Mouse (Mus musculus) limb, embryonic 12.5 days (tissue): ENCODE data around the gene Phlda3. TPM values are rescaled to one million over a fixed set of nuclear protein-coding genes. Genes with fewer than 3 reads are reported as not detected.

Experiments used
- ATAC-seq: fragments of 200-750 bp; cut with Nextera tagmentation; 2 replicates; pipeline ENCODE4 v1.8.0; 2017; ENCODE audit warnings: low read depth, moderate TSS enrichment; ENCODE audit not compliant: insufficient number of reproducible peaks, insufficient read depth, low FRiP score, low TSS enrichment
- H3K27ac ChIP-seq: fragments of 300-500 bp; sonication (generic); 2 replicates; pipeline ENCODE4 v1.5.1; 2016; ENCODE audit warnings: mild to moderate bottlenecking, moderate library complexity
- H3K27me3 ChIP-seq: fragments of 300-500 bp; sonication (generic); 2 replicates; pipeline ENCODE4 v1.6.1; 2016; ENCODE audit warnings: mild to moderate bottlenecking, moderate library complexity
- H3K36me3 ChIP-seq: fragments of 300-500 bp; sonication (generic); 2 replicates; pipeline ENCODE4 v1.6.1; 2016; ENCODE audit warnings: mild to moderate bottlenecking, moderate library complexity
- H3K4me1 ChIP-seq: fragments of 300-500 bp; sonication (generic); replicated peaks from 2 replicates; pipeline ENCODE4 v1.6.1; 2016
- H3K4me2 ChIP-seq: fragments of 300-500 bp; sonication (generic); 2 replicates; pipeline ENCODE4 v1.6.1; 2016; ENCODE audit warnings: mild to moderate bottlenecking, moderate library complexity
- H3K4me3 ChIP-seq: fragments of 300-500 bp; sonication (generic); replicated peaks from 2 replicates; pipeline ENCODE4 v1.5.1; 2016; ENCODE audit warnings: mild to moderate bottlenecking
- H3K9ac ChIP-seq: fragments of 300-500 bp; sonication (generic); replicated peaks from 2 replicates; pipeline ENCODE4 v1.6.1; 2016; ENCODE audit warnings: mild to moderate bottlenecking, moderate library complexity
- H3K9me3 ChIP-seq: fragments of 300-500 bp; sonication (generic); 2 replicates; pipeline ENCODE4 v1.6.1; 2016; ENCODE audit warnings: mild to moderate bottlenecking, moderate library complexity
- WGBS: fragments of 180-500 bp; shearing (Covaris S2); methylation state at CpG from one replicate; pipeline ENCODE4 v1.1.7; 2016; 5-methylcytosine and 5-hydroxymethylcytosine counted together
- polyA plus RNA-seq: library from polyadenylated mRNA; unstranded; fragments of >200 nt; fragmentation: Nextera tagmentation; extraction: Ambion mirVana; gene quantifications from 2 replicates; pipeline ENCODE4 v1.2.1, GENCODE M21; 2016

The Phlda3 gene
- 43.6 and 43.7 TPM in 2 replicates for polyA plus RNA-seq

GRCm38 (mm10) chr1:135765645-135766591, at the start of gene Phlda3:
Phlda3 (plus strand) TSS chr1:135766119.
- H3K27me3 ChIP-seq, result peaks cover 11% of the 10 kb centered on the region
- WGBS, result 1% methylated on average over 90 of the region's 90 CpGs
- H3K9ac ChIP-seq, result peak within 1 kb of the TSS; percentile 90
- H3K4me3 ChIP-seq, result peak within 1 kb of the TSS; percentile 72
- H3K36me3 ChIP-seq, result peaks cover 17% of the 10 kb centered on the region
- H3K9me3 ChIP-seq, result no peaks in the 10 kb centered on the region
- H3K4me2 ChIP-seq, result peak within 1 kb of the TSS; percentile 90
- peak within 1 kb of the TSS; percentile 89 for H3K27ac ChIP-seq
- H3K4me1 ChIP-seq, result peaks cover 32% of the 10 kb centered on the region
- peak; percentile 82 for ATAC-seq

DNA sequence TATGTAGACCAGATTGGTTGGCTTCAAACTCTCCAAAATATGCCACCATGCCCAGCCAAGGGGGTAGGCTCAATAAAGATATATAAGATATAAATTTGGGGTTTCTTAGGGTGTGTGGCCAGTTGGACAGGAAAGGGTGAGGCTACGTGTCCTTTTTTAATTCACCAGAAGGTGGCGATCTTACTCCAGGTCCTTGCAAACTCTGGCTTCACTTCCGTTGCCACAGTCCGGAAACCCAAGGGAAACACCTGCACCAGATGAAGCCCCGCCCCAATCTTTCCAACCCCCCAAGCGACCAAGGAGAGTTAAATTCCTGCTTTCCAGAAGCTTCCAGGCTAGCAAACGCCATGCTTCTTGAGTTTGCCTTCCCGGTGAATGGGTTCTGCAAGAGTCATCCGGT, 46.4 kb upstream of the Phlda3 start:
- no peaks in the 10 kb centered on the region for H3K27me3 ChIP-seq
- H3K4me1 ChIP-seq, result peaks cover 7% of the 10 kb centered on the region; the same call in 1 of the 2 replicates
- H3K4me3 ChIP-seq, result no peak overlapping the region
- no peaks in the 10 kb centered on the region for H3K9me3 ChIP-seq
- WGBS, result 21% methylated on average over 9 of the region's 9 CpGs
- peak overlapping the region; percentile 31 for H3K4me2 ChIP-seq
- H3K36me3 ChIP-seq, result no peaks in the 10 kb centered on the region
- no peak overlapping the region for H3K9ac ChIP-seq
- H3K27ac ChIP-seq, result no peak overlapping the region
- ATAC-seq, result peak; percentile 71

- H3K27ac ChIP-seq, result no peak within 1 kb of the TSS
Measured at GRCm38 (mm10) chr1:135719983-135720382, 45.9 kb upstream of the Phlda3 start, which contains the start of gene Csrp1. Csrp1 (plus strand) TSS chr1:135720061.

GRCm38 (mm10) chr1:135723016-135723415, 42.9 kb upstream of the Phlda3 start:
- ATAC-seq, result no peak
- Histone ChIP-seq H3K4me1 (peaks cover 3% of the 10 kb centered on the region; the same call in 1 of the 2 replicates), H3K9ac (no peak overlapping the region), H3K27ac (no peak overlapping the region), H3K4me3 (no peak overlapping the region), H3K27me3 (no peaks in the 10 kb centered on the region), H3K4me2 (no peak overlapping the region), H3K9me3 (no peaks in the 10 kb centered on the region), H3K36me3 (no peaks in the 10 kb centered on the region)
- 47% methylated on average over 1 of the region's 1 CpGs for WGBS

More at GRCm38 (mm10) chr1:135719983-135720382, 45.9 kb upstream of the Phlda3 start, which contains the start of gene Csrp1:
- H3K4me1 ChIP-seq, result peaks cover 3% of the 10 kb centered on the region; the same call in 1 of the 2 replicates
- H3K9ac ChIP-seq, result no peak within 1 kb of the TSS
- WGBS, result 57% methylated on average over 6 of the region's 6 CpGs
- ATAC-seq, result no peak; the same call in none of the 2 replicates
- no peaks in the 10 kb centered on the region for H3K36me3 ChIP-seq
- H3K4me3 ChIP-seq, result no peak within 1 kb of the TSS
- peak within 1 kb of the TSS; percentile 31 for H3K4me2 ChIP-seq
- H3K27me3 ChIP-seq, result no peaks in the 10 kb centered on the region
- no peaks in the 10 kb centered on the region for H3K9me3 ChIP-seq

DNA sequence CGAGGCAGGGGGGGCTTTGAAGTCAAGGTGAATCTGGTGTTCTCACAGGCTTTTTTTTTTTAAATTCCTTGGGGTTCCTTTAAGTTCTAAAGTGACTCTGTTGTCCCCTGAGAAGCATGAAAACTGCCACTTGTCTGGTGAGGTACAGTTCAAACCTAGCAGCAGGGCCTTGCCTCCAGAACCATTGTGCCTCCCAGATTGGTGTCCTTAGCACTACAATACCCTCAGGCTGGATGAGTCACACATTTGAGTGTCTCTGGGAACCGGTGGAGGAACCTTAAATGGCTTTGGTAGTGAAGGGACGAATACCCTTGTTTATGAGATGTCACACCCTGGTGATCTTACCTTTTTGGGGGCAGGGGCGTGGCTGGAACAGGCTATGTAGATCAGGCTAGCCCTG, 41.8 kb upstream of the Phlda3 start:
- Histone ChIP-seq H3K4me3 (no peak overlapping the region), H3K27me3 (no peaks in the 10 kb centered on the region), H3K4me1 (peaks cover 10% of the 10 kb centered on the region), H3K36me3 (no peaks in the 10 kb centered on the region), H3K9ac (no peak overlapping the region), H3K4me2 (no peak overlapping the region), H3K9me3 (no peaks in the 10 kb centered on the region), H3K27ac (no peak overlapping the region)
- 64% methylated on average over 4 of the region's 4 CpGs for WGBS
- no peak for ATAC-seq

- Histone ChIP-seq H3K9ac (no peak overlapping the region), H3K4me1 (peaks cover 18% of the 10 kb centered on the region), H3K36me3 (no peaks in the 10 kb centered on the region), H3K4me3 (no peak overlapping the region), H3K27me3 (no peaks in the 10 kb centered on the region), H3K9me3 (no peaks in the 10 kb centered on the region), H3K4me2 (no peak overlapping the region), H3K27ac (no peak overlapping the region)
- 89% methylated on average over 6 of the region's 6 CpGs for WGBS
- ATAC-seq, result no peak
Measured at GRCm38 (mm10) chr1:135725324-135725723, 40.6 kb upstream of the Phlda3 start.

DNA sequence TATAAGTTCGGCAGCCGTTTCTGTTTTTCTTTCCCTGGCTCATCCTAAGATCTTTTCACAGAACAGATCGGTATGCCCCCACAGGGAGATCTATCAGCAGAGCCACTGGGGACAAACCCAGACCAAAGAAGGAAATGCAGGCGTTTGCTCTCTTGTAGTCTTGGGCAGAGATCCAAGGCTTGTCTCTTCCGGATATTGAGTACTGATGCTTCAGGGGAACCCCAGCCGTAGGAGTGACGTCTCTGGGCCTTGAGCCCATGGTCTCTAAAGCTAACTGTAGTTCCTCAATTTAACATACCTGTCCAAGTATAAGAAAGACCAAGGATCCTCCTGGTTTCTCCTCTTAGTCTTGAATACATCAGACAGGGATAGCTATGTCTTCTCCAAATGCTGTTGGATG, 40.0 kb upstream of the Phlda3 start:
- no peak for ATAC-seq
- Histone ChIP-seq H3K27ac (no peak overlapping the region), H3K4me3 (no peak overlapping the region), H3K9ac (no peak overlapping the region), H3K36me3 (no peaks in the 10 kb centered on the region), H3K4me1 (peaks cover 23% of the 10 kb centered on the region), H3K27me3 (no peaks in the 10 kb centered on the region), H3K9me3 (no peaks in the 10 kb centered on the region), H3K4me2 (no peak overlapping the region)
- WGBS, result 85% methylated on average over 7 of the region's 7 CpGs

- no peaks in the 10 kb centered on the region for H3K27me3 ChIP-seq
- WGBS, result 2% methylated on average over 35 of the region's 35 CpGs
- H3K9me3 ChIP-seq, result no peaks in the 10 kb centered on the region
- H3K4me3 ChIP-seq, result peak overlapping the region; percentile 64
- peak overlapping the region; percentile 84 for H3K27ac ChIP-seq
- peak; percentile 50 for ATAC-seq
- H3K9ac ChIP-seq, result peak overlapping the region; percentile 76
- peaks cover 52% of the 10 kb centered on the region for H3K4me1 ChIP-seq
- no peaks in the 10 kb centered on the region for H3K36me3 ChIP-seq
- peak overlapping the region; percentile 80 for H3K4me2 ChIP-seq
Measured at GRCm38 (mm10) chr1:135728631-135729366, 37.1 kb upstream of the Phlda3 start.

- no peak; the same call in 1 of the 2 replicates for ATAC-seq
- under 1% methylated on average over 10 of the region's 11 CpGs for WGBS
- Histone ChIP-seq H3K9ac (peak overlapping the region; percentile 76), H3K4me2 (peak overlapping the region; percentile 80), H3K36me3 (no peaks in the 10 kb centered on the region), H3K4me3 (peak overlapping the region; percentile 64), H3K27me3 (no peaks in the 10 kb centered on the region), H3K9me3 (no peaks in the 10 kb centered on the region), H3K27ac (peak overlapping the region; percentile 84), H3K4me1 (peaks cover 57% of the 10 kb centered on the region)
Measured at GRCm38 (mm10) chr1:135729367-135729713, 36.6 kb upstream of the Phlda3 start.

DNA sequence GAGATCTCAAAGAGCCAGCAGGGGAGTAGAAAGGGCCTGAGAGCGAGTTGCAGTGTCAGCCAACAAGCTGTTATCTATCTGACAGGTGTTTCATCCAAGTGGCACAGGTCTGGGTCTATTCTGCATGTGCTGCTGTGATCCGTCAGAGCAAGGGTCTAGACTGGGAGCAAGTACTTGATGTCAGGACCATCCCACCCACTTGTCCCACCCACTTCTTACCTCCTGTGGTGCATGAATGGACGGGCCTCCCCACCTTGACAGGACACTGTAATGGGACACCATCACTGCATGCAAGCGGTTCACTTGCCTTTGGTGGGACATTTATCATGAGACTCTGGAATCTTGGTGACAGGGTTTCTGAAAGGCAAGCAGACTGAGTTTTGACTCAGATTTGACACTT, 36.1 kb upstream of the Phlda3 start:
- 23% methylated on average over 4 of the region's 4 CpGs for WGBS
- Histone ChIP-seq H3K27me3 (no peaks in the 10 kb centered on the region), H3K27ac (peak overlapping the region; percentile 84), H3K9me3 (no peaks in the 10 kb centered on the region), H3K9ac (peak overlapping the region; percentile 76), H3K4me2 (peak overlapping the region; percentile 80), H3K4me3 (peak overlapping the region; percentile 64), H3K36me3 (no peaks in the 10 kb centered on the region), H3K4me1 (peaks cover 62% of the 10 kb centered on the region)
- ATAC-seq, result no peak

GRCm38 (mm10) chr1:135730296-135730695, 35.6 kb upstream of the Phlda3 start:
- Histone ChIP-seq H3K27ac (peak overlapping the region; percentile 84), H3K9ac (peak overlapping the region; percentile 76; the same call in 1 of the 2 replicates), H3K4me3 (peak overlapping the region; percentile 64), H3K9me3 (no peaks in the 10 kb centered on the region), H3K4me2 (peak overlapping the region; percentile 80), H3K4me1 (peaks cover 67% of the 10 kb centered on the region), H3K27me3 (no peaks in the 10 kb centered on the region), H3K36me3 (no peaks in the 10 kb centered on the region)
- WGBS, result 51% methylated on average over 3 of the region's 3 CpGs
- ATAC-seq, result no peak
